Mouse (Mus musculus) neural tube, embryonic 10.5 days (tissue): ENCODE data around the gene Gmfg.

Source experiments
- DNase-seq: peaks from one replicate; pipeline ENCODE4 v3.0.0-alpha.2; 2017; ENCODE audit warnings: low spot score; ENCODE audit errors: extremely low spot score

Gene Gmfg

DNA sequence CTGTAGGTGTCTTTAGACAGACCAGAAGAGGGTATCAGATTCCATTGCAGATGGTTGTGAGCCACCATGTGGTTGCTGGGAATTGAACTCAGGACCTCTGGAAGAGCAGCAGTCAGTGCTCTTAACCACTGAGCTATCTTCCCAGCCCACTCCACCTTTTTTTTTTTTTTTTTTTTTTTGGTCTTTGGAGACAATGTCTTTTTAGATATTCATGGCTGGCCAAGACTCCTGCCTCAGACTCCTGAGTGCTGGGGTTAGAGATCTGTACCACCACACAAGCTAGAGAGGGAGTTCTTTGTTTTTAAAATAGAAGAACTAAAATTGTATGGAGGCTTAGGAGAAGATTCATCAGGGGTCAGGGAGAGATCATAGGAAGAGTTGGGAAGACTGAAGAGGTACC is 717 bp downstream of the Gmfg start:
- DNase-seq, result no peak

GRCm38 (mm10) chr7:28438771-28439170 is 1.5 kb downstream of the Gmfg start:
- no peak for DNase-seq

DNA sequence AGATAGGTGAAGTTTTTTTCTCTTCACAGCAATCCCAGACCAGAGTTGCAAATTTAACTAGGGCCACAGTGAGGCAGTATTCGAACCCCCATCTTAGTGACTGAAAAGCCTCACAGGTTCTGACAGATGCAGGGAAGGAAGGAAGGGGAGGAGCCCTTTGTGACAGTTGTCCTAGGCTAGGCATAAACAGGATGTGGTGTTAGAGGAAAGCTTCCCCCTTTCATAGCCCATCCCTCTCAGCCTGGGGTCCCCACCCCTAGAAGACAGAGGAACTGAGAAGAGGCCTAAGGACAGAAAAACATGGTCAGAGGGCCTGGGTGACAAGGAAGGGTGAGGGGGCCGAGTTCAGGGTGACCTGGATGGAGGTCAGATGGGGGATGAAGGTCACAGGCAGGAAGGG is 3.5 kb downstream of the Gmfg start:
- DNase-seq, result no peak

DNA sequence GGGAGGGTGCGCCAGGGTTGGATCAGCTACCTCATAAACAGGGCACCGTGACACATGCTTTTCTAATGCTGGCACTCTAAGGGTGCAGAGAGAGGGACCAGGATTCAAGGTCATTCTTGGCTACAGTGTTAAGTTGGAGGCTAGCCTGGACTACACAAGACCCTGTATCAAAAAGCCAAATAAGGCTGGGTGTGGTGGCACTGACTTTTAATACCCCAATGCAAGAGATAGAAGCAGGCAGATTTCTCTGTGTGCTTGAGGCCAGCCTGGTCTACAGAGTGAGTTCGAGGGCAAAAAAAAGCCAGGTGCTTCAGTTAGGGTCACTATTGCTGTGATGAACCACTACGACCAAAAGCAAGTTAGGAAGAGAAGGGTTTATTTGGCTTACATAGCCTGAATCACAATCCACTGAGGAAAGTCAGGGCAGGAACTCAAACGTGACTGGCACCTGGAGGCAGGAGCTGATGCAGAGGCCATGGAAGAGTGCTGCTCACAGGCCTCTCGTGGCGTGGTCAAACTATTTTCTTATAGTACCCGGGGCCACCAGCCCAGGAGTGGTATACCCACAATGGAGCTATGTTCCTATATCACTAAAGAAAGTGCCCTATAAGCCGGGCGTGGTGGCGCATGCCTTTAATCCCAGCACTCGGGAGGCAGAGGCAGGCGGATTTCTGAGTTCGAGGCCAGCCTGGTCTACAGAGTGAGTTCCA is 4.7 kb downstream of the Gmfg start:
- DNase-seq, result no peak

DNA sequence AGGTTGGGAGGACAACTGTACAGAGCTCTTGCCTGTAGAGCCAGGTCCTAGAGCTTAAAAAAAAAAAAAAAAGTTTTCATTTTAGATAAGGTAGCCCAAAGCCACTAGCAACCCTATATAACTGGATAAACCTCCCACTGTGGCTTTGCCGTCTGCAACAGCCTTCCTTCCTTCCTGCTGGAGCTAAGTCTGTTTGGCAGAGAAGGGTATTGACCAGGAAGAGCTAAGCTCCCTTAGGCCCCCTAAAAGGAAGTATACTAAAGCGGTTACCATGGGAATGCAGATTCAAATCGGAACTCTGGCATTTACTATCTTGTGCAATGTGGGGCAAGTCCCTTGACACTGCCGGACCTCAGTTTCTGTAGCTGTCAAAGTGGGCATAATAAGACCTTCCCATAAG is 5.4 kb downstream of the Gmfg start:
- DNase-seq, result no peak

GRCm38 (mm10) chr7:28444344-28444974 is 7.2 kb downstream of the Gmfg start:
- DNase-seq, result no peak

- DNase-seq, result peak; percentile 88
Observed at GRCm38 (mm10) chr7:28446446-28446845, 9.2 kb downstream of the Gmfg start.

DNA sequence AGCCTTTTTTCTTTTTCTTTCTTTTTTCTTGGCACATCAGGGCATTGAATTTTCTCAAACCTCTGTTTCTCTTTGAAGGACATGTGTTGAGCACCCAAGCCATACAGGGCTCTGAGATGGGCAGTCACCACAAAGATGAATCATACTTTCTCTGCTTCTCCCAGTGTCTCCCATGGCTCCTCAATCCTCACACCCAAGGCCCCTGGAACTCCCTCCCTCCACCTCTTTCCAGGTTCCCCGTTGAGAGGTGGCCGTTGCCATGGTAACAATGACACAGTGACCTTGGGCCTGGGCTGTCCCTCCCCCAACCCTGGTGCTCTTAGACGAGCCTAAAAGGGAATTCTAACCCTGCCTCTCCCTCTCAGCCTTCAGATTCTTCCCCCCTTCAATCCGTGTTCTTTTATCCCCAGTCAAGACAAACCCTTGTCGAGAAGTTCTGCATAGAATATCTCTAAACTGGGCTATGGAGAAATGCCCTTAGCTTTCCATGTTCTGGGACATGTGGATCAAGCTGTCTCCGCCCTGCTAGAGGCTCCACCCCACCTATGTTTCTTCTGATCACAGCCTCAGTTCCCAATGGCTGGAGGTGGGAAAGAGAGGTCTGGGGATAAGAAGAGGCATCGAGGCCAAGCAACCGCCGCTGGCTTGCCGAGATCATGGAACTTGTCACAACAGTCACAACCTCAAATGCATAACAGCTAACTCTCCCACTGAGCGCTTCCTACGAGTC is 10.0 kb downstream of the Gmfg start:
- DNase-seq, result no peak

GRCm38 (mm10) chr7:28447865-28448820 is 10.9 kb downstream of the Gmfg start:
- no peak for DNase-seq

DNA sequence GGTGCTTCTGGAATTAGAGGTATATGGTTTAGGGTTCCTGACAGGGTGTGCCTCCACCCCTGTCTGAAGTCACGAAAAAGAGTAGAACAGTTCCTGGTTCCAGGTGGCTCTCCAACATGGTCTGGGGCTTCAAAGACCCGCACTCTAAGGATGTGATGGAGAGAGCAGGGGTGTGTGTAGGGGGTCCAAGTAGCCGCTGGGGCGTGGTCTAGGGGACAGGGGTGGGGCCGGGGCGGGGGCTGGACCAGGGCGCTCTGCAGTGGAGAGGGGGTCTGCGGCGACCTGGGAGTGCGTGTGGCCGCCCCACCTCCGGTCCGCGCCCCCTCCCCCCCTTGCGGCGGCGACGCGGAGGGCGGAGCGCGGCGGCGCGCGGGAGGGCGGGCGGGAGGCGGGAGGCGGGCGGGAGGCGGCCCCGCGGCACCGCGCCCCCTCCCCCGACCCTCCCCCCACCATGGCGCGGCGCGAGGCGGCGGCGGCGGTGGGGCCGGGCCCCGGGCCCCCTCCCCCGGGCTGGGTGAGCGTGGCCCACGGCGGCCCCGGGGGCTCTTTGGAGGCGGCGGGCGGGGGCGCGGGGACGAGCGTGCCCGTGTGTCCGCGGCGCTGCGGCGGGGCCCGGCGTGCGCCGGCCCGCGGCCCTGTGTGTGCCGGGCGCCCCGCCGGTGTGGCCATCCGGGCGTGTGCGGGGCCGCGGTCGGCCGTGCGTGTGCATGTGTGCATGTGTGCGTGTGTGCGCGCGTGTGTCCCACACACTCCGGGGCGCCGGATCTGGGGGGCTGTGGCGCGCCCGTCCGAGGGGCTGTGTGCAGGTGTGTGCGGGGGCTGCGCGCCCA is 14.5 kb downstream of the Gmfg start, which contains the start of gene Lrfn1:
Gene Lrfn1 (plus strand): TSS at position 450 of the 830 bp plus-strand sequence.
- peak; percentile 53 for DNase-seq

- no peak for DNase-seq
Observed at GRCm38 (mm10) chr7:28452361-28453005, 15.2 kb downstream of the Gmfg start.

DNA sequence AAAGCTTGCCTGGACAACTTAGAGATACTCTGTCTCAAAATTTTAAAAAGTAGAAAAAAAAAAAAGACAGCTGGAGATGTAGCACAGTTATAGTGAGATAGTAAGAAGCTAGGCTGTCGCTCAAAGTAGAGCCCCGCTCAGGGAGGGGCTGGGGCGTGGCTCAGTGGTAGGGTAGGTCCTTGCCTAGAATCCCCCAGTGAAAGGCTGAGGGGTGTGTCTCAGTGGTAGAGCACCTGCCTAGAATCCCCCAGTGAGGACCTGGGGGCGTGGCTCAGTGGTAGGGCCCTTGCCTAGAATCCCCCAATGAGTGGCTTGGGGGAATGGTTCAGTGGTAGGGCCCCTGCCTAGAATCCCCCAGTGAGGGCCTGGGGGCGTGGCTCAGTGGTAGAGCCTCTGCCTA is 23.1 kb downstream of the Gmfg start:
- no peak for DNase-seq

DNA sequence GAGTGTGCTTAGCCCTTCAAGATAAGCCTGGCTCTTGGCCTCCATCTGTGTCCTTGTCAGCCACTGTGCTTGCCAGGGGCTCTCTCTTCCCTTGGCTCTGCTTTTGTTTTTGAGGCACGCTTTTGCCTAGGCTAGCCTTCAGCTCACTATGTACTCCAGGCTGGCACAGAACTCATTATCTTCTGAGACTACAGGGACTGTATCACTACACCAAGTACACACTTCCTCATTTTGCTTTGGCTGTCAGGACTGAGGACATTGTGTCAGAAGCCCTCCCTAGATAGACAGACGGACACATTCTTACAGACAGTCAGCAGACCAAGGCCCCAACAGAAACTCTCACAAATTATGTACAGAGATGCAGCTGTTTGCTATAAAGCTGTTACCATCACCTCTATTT is 25.5 kb downstream of the Gmfg start:
- no peak for DNase-seq

DNA sequence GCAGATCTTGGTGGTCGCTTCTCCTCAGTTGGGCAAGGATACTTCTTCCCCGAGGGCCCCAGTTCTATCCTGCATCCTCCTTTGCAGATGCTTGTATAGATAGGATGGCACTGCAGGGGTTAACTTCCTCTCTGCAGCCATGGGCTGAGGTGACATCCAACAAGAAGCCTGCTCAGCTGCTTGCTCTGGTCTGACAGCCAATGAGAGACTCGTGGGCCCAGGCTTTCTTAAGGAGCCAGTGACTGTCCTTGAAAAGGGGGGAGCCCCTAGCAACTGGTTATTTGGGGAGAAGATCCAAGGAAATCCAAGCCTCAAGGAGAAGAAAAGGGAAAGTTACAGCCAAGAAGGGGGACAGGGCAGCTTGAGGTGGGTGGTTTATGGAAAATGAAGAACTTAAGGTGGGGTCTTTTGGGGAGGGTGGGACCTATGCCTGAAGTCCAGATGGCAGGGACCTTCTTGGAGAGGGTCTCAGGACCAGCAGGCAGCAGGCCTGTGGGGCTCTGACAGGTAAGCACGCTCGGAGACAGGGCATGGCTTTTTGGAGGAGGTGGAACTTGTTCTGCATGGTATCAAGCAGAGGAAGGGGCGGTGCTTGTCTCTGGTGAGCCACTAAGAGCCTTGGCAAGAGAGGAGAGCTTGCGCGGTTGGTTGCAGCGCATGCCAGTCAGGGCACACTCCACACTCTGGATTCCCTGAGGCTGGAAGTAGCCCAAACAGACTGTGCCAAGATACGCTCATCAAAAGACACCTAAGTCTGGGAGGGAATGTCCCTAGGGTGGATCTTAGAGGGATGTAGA is 27.4 kb downstream of the Gmfg start:
- no peak for DNase-seq

GRCm38 (mm10) chr7:28466721-28467212 is 29.5 kb downstream of the Gmfg start:
- DNase-seq, result peak; percentile 46

- peak; percentile 74 for DNase-seq
Observed at GRCm38 (mm10) chr7:28467213-28467751, 30.0 kb downstream of the Gmfg start.

DNA sequence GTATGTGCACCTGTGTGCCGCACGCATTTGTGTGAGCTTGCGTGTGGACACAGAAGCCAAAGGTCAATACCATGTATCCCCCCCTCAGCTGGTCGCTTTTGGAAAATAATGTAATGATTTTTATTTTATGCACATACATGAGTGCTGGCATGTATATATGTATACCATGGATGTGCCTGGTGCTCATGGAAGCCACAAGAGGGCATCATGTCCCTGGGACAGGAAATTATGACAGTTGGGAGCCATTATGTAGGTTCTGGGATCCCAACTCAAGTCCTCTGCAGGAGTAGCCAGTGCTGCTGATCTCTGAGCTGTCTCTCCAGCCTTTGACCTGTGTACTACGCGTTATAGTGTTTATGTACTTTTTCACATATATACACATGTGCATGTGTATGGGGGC is 38.9 kb downstream of the Gmfg start:
- DNase-seq, result no peak

DNA sequence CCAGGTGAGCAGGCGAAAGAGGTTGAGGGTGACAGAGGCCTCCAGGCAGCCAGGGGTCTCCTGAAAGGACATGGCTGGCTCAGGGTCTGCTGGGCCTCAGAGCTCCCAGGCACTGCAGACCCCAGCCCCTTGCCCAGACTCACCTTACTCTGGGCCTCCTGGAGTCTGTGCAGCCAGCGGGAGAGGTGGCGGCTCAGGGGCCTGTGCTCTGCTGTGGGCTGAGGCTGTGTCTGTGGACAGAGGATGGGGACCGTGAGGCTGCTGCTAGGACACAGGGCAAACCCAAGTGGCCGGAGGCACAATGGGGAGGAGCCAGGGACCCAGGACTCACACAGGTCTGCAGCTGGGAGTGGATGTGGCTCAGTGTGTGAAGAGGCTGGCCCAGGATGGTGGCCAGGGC is 40.1 kb downstream of the Gmfg start:
- DNase-seq, result no peak

- DNase-seq, result no peak
Observed at GRCm38 (mm10) chr7:28478854-28479253, 41.6 kb downstream of the Gmfg start.
